Mouse (Mus musculus) liver (tissue): ENCODE results near the gene Ttc4.

Experiments used
- DNase-seq: peaks from one replicate; pipeline ENCODE4 v3.0.0-alpha.2; 2020; ENCODE audit warnings: mixed read lengths

Ttc4 gene

DNA sequence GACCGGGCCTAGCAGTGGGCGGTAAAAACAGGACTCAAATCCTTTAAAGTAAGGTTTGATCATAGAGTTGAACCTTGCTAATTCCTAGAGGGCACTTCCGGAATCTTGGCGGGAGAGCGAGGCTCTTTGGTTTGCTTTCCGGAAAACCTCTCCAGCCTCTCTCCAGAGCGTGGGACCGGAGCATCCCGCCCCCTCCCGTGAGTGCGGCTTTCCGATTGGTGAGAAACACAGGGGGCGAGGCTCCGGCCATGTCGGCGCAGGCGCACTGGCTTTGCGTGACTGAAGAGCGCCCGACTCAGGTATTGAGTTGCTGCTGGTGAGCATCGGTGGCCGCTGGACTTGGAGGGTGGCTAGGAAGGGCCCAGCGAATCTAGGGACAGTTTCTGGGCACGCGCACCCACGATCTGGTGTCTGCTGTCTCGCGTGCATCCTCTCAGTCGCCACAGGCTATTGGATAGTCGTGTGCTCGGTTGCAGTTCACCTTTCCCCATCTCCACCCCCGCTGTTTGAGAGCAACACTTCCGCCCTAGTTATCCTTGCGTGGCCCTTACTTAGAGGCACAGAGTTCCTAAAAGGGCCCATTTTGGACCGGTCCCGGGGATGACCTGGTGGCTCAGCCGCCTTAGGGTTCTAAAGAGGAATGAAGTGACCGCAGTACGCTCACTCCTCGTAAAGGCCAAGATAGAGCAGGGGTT, 27.8 kb downstream of the Ttc4 start, which contains the start of gene Pars2:
Pars2 (plus strand) TSS at position 237 of the 695 bp plus-strand sequence.
- peak; percentile 97 for DNase-seq

DNA sequence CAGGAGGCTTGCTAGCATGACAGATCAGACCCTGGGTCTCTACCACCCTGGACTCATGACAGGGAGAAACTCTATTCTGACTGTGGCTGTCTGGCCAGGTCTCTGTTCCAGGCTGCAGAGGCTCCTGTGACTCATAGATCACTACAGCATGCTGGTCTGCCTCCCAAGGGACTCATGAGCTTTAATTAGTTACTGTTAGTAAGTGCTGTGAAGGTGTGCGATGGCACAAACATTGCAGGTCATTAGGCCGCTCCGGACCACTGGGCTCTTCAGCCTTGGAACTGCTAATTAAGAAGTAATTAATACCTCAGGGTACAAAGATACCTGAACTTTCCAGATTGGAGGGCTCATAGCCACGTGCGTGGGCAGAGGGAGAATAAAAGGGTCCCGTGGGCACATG, 31.6 kb downstream of the Ttc4 start:
- DNase-seq = no peak

DNA sequence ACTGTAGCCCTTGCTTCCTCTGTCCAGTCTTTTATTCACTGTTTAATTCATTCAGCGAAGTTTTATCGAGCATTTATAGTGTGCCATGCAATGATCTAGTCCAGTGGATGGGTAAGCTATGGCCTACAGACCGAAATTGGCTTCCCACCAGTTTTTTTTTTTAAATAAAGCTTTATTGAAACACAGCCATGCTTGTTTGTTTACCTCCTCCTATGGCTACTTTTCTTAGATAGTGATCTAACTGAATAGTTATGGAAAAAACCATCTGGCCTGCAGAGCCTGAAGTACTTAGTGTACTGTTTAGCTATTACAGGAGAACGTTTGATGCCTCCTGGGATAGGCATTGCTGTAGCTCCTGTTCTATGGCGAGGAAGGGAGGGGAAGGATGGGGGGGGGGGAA, 32.9 kb downstream of the Ttc4 start:
- no peak for DNase-seq

DNA sequence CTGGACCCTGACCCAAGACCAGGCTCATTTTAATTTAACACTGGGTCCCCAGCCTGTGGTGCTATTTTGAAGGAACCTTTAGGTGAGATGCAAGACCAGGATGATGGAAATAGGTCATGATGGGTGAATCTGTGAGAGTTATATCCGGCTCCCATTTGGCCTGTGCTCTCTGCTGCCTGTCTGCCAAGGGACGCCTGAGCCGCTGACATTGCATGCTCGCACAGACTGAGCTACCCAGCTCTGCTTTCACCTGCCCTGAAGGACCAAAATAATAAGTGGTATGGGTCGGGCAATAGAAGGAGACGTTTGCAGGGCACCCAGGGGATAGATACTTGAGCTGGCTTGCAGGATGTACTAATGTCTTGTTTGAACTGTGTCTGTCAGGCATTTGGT, 34.5 kb downstream of the Ttc4 start:
- DNase-seq = no peak

DNA sequence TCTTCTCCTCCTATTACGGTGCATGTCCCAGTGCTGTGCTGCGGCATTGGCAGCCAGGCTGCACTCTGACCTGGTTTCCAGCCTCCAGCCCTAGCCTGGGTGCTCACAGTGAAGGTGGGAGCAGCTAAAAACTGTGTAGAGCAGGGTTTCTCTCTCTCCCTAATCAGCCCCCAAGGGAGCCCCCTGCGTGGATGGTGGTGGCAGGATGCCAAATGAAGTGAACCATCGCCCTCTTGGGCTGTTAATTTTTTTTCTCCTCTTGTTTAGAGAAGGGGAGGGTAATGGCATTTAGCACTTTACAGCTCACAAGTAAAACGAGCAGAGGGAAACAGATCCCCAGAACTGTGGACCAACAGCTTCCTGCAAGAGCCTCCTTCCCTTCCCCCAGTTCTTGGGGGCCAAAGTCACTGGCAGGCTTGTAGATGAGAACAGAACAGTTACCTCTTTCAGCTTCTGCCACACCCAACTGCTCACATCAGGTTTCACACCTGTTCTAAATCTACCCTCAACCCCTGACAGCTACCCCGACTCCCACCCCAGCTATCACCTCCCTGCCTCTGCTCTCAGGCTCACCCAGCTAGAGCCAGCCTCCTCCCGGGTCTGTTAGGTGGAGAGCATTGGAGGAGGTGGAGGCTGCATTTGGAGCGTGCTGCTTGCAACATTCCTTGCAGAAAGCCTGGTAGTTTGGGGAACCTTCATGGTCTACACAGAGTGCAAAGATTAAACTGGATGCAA, 35.1 kb downstream of the Ttc4 start:
- DNase-seq = no peak

DNA sequence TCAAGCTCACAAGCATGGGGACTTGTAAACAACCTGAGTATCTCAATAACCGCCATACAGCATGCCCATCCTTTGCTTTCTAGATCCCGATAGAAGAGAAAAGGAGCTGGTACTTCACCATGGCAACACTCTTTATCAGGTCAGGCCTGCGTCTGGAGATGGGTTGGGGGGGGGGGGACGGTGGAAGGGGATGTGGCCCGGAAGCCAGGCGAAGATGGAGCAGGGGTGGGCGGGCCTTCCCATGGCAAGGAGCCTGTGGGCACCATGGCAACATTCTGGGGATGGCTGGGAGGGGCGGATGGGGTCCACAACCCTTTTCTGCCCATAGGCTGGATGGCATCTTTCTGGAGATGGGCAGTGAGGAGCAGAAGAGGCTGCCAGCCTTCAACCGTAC, 44.7 kb downstream of the Ttc4 start:
- no peak for DNase-seq

DNA sequence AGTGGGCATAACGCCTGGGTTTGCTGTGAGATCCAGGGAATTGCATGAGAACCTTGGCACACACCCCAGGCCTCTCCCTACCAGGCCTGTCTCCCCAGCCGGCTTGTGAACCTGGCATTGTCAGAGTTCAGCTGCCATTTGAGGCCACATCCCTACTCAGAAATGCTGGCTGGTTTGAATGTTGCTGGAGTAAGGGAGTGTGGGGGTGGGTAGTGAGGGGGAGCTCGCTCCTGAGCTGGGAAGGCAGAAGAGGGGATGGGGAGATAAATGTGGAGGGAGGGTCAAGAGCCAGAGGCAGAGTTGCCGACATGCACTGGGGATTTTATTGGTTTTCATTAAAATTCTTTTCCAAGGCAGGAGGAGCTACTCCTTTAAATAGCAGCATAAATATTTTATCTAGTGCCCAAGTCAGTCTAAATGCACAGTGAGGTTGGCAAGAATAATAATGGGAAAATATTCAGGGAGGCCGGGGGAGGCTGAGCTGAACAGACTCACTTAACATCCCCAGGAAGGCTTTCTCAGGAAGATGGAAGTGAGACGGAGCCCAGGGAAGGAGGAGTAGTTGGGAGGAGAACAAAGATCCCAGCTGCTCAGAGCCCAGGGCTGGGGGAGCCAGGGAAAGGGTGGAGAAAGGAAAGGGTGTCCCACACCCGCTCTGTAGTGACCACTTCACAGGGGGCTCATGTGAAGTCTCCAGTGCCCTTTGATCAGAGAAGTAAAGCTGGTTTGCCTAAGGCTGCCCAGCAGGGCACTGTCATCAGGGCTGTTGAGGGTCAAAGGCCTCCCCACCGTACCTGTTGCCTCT, 45.3 kb downstream of the Ttc4 start:
- DNase-seq = no peak

DNA sequence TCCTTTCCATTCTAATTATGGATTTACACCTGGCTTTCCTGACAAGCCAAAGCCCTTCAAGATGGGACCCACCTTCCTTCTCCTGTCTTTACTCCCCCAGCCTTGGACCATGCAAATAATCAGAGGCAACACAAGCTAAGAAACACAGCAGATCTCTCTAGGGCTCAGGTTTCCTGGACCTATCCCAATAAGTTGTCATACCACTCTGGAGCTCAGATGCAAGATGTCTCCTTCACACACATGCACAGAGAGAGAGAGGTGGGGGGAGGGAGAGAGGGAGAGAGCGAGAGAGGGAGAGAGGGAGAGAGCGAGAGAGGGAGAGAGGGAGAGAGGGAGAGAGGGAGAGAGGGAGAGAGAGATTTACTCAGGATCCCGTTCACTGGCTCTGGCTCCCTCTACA, 46.4 kb downstream of the Ttc4 start:
- DNase-seq = no peak

DNA sequence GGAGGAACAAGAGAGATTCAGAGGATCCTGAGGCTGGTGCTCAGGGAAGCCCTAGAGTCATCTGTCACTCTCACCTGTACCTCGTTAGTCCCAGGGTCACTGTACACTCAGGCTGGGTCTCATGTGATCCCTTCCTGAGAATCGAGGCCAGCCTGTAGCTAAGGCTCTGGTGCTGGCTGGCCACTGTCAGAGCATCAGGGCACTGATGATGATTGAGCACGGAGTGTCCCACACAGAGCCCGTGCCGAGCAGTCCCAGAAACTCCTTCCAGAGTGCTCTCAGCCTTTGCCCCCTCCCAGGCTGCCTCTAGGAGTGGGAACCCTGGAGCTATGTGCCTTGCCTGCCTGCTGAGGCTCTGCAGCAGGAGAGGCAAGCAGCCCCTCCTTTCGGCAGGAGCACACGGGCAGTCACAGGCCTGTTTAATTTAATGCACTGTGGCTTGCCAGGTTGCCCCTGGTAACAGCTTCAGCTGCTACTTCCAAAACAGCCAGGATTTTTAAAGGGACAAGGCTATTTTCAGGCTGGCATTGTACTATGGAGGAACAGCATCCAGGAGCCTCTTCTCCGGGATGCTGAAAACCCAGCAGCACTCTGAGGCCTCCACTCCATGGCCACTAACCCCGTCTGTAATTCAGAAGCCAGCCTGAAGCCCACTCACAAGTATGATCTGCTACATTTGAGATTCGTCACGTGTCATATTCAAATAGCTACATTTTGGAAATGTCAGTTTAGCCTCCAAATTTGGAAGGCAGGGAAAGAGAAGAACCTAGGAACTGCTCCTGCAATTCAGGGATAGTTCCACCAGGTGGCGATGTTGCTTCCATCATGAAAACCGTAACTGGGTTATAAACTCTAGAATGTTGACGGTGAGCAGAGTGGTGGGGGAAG, 48.2 kb downstream of the Ttc4 start:
- DNase-seq = peak; percentile 70

DNA sequence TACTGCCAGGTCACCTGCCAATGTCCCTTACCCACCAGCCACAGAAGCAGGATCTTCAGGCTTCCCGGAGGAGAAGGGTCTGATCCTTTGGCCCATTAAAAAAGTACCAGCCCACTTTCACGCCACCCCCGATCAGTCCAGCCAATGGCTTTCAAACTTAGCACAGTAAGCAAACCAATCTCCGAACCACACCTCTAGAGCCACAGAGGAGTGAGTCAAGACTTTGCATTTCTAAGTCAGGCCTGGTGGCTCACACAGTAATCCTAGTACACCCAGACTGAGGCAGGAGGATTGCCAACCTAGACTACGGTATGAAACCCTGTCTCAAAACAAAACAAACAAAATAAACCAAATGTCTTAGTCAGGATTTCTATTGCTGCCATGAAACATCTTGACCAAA, 49.4 kb downstream of the Ttc4 start:
- no peak for DNase-seq

DNA sequence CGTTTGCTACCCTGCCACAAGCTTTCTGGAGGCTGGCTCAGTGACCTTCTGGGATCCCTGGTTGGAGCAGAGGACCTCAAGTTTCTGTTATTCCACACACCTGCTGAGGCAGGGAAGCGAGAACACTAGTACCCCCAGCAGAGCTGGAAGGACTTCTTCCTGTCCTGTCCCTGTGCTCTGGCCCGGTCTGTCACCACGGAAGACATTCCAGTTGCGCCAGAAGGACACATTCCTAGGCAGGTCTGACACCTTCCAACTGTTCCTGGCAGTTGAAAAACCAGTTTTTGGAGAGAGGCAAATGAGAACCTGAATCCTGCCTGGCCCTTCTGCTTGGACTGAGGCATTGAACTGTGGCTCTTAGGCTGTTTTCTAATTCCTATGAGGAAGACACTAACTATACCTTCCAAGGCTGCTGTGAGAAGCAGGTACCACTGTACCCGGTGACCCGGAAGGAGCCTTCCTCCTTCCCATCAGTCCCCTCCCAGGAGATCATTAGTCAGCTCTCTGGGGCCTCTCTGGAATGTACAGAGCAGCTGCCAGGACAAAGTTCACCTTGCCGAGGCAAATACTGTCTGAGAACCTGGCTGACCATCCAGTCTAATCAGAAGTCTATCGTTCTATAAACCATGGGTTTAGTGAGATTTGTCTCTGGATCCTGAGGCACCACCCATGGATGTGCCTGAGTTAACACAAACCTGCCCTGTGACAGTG, 49.9 kb downstream of the Ttc4 start:
- DNase-seq = no peak

DNA sequence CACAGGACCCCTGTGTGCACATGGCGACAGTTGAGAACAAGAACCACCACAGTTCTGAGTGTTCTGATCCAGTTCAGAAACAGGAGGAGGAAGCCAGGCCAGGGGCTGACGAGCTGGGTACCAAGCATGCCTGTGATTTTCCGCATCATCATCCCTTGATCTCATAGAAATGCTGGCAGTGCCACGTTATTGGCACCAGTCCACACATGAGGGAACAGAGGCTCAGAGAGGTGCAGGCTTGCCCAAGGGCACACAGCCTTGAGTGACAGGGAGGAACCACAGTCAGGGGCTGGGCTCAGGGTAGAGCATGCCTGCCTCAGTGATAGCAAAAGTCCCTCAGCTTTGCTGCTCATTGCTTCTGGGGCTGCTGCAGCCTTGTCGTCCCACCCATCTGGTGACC, 50.9 kb downstream of the Ttc4 start:
- no peak for DNase-seq

DNA sequence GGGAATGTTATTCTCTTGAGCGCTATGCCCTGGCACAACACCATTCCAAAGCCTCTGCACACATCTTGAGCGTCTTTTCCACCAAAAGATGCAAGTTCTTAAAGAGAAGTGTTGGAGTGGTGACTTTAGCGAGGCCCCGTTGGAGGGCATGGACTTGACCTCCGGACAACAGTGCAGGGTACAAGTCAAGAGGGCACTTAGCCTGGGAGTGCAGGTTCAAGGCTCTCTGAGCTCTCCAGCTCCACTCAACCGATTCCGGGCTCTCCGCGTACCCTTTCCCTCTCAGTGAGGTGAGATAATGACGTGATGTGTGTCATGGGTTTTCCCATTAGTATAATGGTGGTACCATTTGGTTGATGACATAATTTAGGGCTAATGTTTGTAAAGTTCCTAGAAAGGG, 54.5 kb downstream of the Ttc4 start:
- DNase-seq = no peak

DNA sequence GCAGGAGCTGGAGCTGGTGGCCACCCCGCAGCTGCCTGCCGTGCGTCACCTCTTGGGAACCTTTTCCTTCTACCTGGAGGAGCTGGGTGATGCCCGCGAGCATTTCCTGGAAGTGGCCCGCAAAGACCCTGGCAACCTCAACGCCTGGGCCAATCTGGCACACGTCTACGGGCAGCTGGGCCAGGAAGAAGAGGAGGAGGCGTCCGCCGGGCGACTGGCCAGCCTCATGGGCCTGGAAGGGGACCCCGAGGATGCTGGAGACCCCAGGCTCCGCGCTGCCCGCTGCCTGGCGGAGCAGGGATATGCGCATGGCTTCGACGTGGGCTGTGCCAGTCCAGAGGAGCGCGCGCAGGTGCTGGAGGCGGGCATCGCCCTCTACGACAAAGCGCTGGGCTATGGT, 56.0 kb downstream of the Ttc4 start:
- DNase-seq = no peak

DNA sequence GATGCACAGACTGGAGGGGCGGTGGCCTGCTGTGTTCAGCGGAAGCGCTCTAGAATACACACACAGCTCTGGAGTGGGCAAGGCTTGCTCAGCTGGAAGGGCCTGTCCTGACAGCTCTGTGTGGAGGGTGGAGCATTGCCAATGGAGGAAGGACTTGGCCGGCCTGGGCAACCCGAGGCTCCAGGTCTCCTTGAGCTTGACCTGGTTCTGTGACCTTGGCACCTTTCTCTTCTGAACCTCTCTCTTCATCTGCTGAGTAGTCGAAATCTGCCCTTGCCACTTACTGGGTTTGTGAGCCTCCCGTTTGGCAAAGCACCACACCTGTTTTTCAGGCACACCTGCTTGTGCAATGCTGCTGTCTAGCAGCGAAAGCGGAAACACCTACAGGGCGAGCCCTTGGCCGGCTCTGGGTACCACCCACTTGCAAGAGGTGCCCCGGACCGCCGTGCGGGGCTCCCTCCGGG, 56.7 kb downstream of the Ttc4 start, which contains the start of gene Ttc22:
Ttc22 (plus strand) TSS at position 403 of the 464 bp plus-strand sequence.
- DNase-seq = no peak

DNA sequence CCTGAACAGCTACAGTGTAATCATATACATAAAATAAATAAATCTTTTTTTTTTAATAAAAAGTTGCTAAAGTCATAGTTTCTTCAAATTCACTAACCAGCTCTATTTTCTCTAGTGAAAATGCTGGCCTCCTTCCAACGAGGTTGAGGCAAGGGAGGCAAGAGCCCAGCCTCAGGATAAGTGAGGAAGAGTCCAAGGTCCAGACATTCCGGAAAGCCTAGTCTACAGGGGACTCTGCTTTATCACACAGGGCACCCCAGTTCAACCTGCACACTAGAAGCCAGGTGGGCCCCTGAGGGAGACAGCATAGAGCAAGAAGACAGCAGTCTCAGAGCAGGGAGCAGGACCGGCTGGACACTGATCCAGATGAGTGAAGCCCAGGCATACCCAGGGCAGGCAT, 57.3 kb downstream of the Ttc4 start:
- no peak for DNase-seq

DNA sequence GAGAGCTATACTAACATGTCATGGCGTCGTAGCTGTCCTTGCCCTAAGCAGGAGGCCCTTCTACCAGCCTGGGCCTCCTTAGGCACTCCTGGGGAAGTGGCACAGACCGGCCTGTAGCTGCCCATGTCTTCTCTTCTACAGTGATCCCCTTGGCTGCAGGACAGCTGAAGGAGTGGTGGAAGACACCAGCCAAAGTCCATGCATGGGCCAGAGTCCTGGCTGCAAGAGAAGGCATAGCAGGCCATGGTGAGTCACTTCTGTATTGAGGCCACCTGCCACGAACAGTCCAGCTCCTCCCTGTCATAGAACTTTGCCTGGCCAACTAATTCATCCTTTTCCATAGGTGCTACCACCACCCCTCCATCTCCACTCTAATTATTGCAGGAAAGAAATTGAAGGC, 59.8 kb downstream of the Ttc4 start:
- DNase-seq = no peak

DNA sequence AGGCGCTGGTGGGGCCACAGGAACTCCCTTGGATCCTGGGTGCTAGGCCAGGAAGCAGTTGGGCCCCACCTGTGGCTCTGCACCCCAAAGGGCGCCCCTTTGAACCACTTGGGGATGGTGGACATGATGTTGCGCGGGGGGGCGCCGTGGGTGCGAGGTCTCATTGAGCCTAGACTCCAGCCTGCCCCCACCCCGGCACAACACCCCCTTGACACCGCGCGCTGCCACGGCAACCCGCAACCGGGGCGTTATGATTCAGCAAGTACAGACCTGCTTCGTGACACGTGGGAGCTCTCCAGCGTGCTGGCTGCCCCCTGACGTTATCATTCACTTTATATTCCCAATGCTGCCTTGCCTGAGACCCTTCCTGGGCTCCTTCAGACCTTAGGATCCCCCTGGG, 61.7 kb downstream of the Ttc4 start, which contains the start of gene Lexm:
Lexm (minus strand) TSS at position 186 of the 400 bp plus-strand sequence.
- DNase-seq = peak; percentile 64

DNA sequence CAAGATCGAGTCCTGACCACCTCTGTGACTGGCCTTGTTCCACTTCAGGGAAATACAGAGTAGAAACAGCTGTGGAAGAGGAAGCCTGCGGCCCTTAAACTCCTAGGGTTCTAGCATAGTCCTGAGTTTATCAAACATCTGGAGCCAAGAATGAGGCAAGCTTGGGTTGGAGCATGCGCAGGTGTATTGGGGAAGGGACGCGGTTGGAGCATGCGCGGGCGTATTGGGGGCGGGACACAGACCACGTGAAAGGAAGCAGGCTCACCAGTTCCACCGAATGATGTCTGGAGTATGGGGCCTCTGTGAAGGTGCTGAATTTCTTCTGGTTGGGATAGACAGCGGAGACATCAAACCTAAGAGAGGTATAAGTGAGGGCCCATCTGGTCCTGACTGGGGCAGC, 63.1 kb downstream of the Ttc4 start:
- peak; percentile 41 for DNase-seq

DNA sequence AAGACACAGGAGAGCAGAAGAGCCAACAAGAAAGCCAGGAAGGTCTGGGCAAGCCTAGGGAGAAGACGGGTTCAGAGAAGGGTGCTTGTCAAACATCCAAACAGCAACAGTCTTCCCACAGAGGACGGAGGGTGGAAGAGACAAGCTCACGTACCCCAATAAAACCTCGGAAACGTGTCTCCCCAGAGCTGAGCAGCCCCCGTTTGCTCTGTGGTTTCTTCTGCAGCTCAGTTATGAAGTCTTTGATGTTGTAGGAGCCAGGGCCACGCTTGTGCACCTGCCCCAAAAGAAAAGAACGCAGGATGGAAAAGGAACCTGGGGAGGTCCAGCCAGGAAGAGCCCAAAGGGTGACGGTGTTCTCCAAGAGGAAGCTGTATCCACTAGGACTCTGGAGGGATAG, 63.9 kb downstream of the Ttc4 start:
- no peak for DNase-seq

DNA sequence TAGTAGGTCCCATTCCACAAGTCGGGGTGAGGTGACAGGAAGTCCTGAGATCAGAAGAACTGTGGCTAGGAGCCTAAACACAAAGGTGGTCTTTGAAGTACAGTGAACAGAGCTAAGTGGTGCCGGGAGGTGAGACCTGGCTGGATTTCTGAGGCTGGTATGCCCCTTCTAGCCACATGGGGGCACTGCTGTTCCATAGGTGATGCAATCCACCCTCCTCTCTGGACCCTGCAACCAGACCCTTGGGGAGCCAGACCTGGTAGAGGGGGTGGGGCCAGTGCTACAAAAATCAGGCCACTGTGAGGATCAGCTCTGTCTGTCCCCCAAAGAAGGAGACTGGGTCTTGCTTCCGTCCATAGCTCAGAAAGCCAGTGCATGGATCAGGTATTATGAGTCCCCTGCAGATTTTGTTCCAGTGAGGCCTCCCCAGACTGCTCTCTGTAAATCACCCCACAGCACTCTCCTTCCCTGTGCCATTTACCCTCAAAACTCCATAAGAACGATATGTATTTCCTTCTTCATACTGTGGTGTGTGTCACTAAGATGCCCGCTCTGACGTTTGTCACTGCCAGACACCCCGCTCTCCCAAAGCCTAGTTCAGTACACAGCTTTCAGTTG, 64.5 kb downstream of the Ttc4 start:
- DNase-seq = peak; percentile 81
